Mouse (Mus musculus): ENCODE results near the gene Rnf31. TPM values are rescaled to one million over a fixed set of nuclear protein-coding genes. Genes with fewer than 3 reads are reported as not detected.

Gene Rnf31
- 33.6 and 53.0 TPM in 2 replicates for polyA plus RNA-seq (2012; rRNA removed; ENCODE audit: low replicate concordance)

GRCm38 (mm10) chr14:55591331-55591891, at the start of gene Rnf31:
Rnf31 (plus strand) TSS chr14:55591708.

GRCm38 (mm10) chr14:55559799-55560201, 31.7 kb upstream of the Rnf31 start, which contains the start of gene Dcaf11:
Dcaf11 (plus strand) TSS chr14:55560006.

GRCm38 (mm10) chr14:55560202-55561073, 31.1 kb upstream of the Rnf31 start, which contains the start of gene A730061H03Rik:
A730061H03Rik (minus strand) TSS chr14:55560406.

GRCm38 (mm10) chr14:55575302-55575701, 16.2 kb upstream of the Rnf31 start, which contains the start of gene Fitm1:
Fitm1 (plus strand) TSS chr14:55575617.

GRCm38 (mm10) chr14:55577871-55578667, 13.4 kb upstream of the Rnf31 start, which contains the start of gene Psme1:
Psme1 (plus strand) TSS chr14:55578123.

GRCm38 (mm10) chr14:55584702-55585565, 6.6 kb upstream of the Rnf31 start, which contains the start of gene Emc9:
Emc9 (minus strand) TSS chr14:55585302.

GRCm38 (mm10) chr14:55590748-55591330, 669 bp upstream of the Rnf31 start, which contains the start of gene Psme2:
Psme2 (minus strand) TSS chr14:55591113.

GRCm38 (mm10) chr14:55603271-55603632, 11.7 kb downstream of the Rnf31 start, which contains the start of gene Irf9:
Irf9 (plus strand) TSS chr14:55603571.

GRCm38 (mm10) chr14:55617822-55618221, 26.3 kb downstream of the Rnf31 start, which contains the start of gene Rec8:
Rec8 (plus strand) TSS chr14:55618037.

GRCm38 (mm10) chr14:55635523-55636007, 44.1 kb downstream of the Rnf31 start, which contains the start of gene Ipo4:
Ipo4 (minus strand) TSS chr14:55635957.

GRCm38 (mm10) chr14:55637795-55638194, 46.3 kb downstream of the Rnf31 start, which contains the start of gene Gm49378:
Gm49378 (minus strand) TSS chr14:55637895.

GRCm38 (mm10) chr14:55643060-55643907, 51.8 kb downstream of the Rnf31 start, which contains the start of gene Tm9sf1:
Tm9sf1 (minus strand) TSS chr14:55643806.

GRCm38 (mm10) chr14:55649884-55650283, 58.4 kb downstream of the Rnf31 start, which contains the start of gene Tssk4:
Tssk4 (plus strand) TSS chr14:55650184.

Other genes with a start within 250 kb of the Rnf31 start
- 95.3 and 98.5 TPM in 2 replicates for gene Dhrs4, start 113.0 kb upstream of the Rnf31 start, polyA plus RNA-seq (2012; rRNA removed; ENCODE audit: low replicate concordance)
- gene Carmil3, start 101.1 kb upstream of the Rnf31 start, polyA plus RNA-seq (2012; rRNA removed; ENCODE audit: low replicate concordance): 0.58 and 5.5 TPM in 2 replicates
- 0.02 TPM in 1 of 2 replicates, not detected in the other for gene Cpne6, start 81.3 kb upstream of the Rnf31 start, polyA plus RNA-seq (2012; rRNA removed; ENCODE audit: low replicate concordance)
- not detected in 2 replicates for gene Nrl, start 66.7 kb upstream of the Rnf31 start, polyA plus RNA-seq (2012; rRNA removed; ENCODE audit: low replicate concordance)
- gene Pck2, start 51.4 kb upstream of the Rnf31 start, polyA plus RNA-seq (2012; rRNA removed; ENCODE audit: low replicate concordance): 19.5 and 27.3 TPM in 2 replicates
- 95.6 and 99.0 TPM in 2 replicates for gene Dcaf11, start 31.7 kb upstream of the Rnf31 start, polyA plus RNA-seq (2012; rRNA removed; ENCODE audit: low replicate concordance)
- gene A730061H03Rik, start 31.3 kb upstream of the Rnf31 start, polyA plus RNA-seq (2012; rRNA removed; ENCODE audit: low replicate concordance): 0.66 and 1.2 TPM in 2 replicates
- 0.09 TPM in 1 of 2 replicates, not detected in the other for gene Fitm1, start 16.1 kb upstream of the Rnf31 start, polyA plus RNA-seq (2012; rRNA removed; ENCODE audit: low replicate concordance)
- 79.6 and 120 TPM in 2 replicates for gene Psme1, start 13.6 kb upstream of the Rnf31 start, polyA plus RNA-seq (2012; rRNA removed; ENCODE audit: low replicate concordance)
- 22.9 and 37.1 TPM in 2 replicates for gene Emc9, start 6.4 kb upstream of the Rnf31 start, polyA plus RNA-seq (2012; rRNA removed; ENCODE audit: low replicate concordance)
- 117 and 212 TPM in 2 replicates for gene Psme2, start 595 bp upstream of the Rnf31 start, polyA plus RNA-seq (2012; rRNA removed; ENCODE audit: low replicate concordance)
- 54.8 and 80.1 TPM in 2 replicates for gene Irf9, start 11.9 kb downstream of the Rnf31 start, polyA plus RNA-seq (2012; rRNA removed; ENCODE audit: low replicate concordance)
- 59.9 and 65.8 TPM in 2 replicates for gene Rec8, start 26.3 kb downstream of the Rnf31 start, polyA plus RNA-seq (2012; rRNA removed; ENCODE audit: low replicate concordance)
- 22.5 and 39.9 TPM in 2 replicates for gene Ipo4, start 44.2 kb downstream of the Rnf31 start, polyA plus RNA-seq (2012; rRNA removed; ENCODE audit: low replicate concordance)
- 6.3 and 23.9 TPM in 2 replicates for gene Gm49378, start 46.2 kb downstream of the Rnf31 start, polyA plus RNA-seq (2012; rRNA removed; ENCODE audit: low replicate concordance)
- gene Tm9sf1, start 52.1 kb downstream of the Rnf31 start, polyA plus RNA-seq (2012; rRNA removed; ENCODE audit: low replicate concordance): 112 and 118 TPM in 2 replicates
- 0.69 and 1.3 TPM in 2 replicates for gene Tssk4, start 58.5 kb downstream of the Rnf31 start, polyA plus RNA-seq (2012; rRNA removed; ENCODE audit: low replicate concordance)
- 17.9 and 19.6 TPM in 2 replicates for gene Mdp1, start 68.8 kb downstream of the Rnf31 start, polyA plus RNA-seq (2012; rRNA removed; ENCODE audit: low replicate concordance)
- 9.4 and 9.7 TPM in 2 replicates for gene Gmpr2, start 80.2 kb downstream of the Rnf31 start, polyA plus RNA-seq (2012; rRNA removed; ENCODE audit: low replicate concordance)
- gene Nedd8, start 80.4 kb downstream of the Rnf31 start, polyA plus RNA-seq (2012; rRNA removed; ENCODE audit: low replicate concordance): 242 and 271 TPM in 2 replicates
- 8.9 and 9.3 TPM in 2 replicates for gene Tinf2, start 90.1 kb downstream of the Rnf31 start, polyA plus RNA-seq (2012; rRNA removed; ENCODE audit: low replicate concordance)
- gene Tgm1, start 122.2 kb downstream of the Rnf31 start, polyA plus RNA-seq (2012; rRNA removed; ENCODE audit: low replicate concordance): 0.48 and 0.58 TPM in 2 replicates
- 44.0 and 48.3 TPM in 2 replicates for gene Rabggta, start 130.6 kb downstream of the Rnf31 start, polyA plus RNA-seq (2012; rRNA removed; ENCODE audit: low replicate concordance)
- 404 and 508 TPM in 2 replicates for gene Dhrs1, start 154.0 kb downstream of the Rnf31 start, polyA plus RNA-seq (2012; rRNA removed; ENCODE audit: low replicate concordance)
- gene Nop9, start 154.0 kb downstream of the Rnf31 start, polyA plus RNA-seq (2012; rRNA removed; ENCODE audit: low replicate concordance): 10.6 and 12.5 TPM in 2 replicates
- 265 and 662 TPM in 2 replicates for gene Cideb, start 166.8 kb downstream of the Rnf31 start, polyA plus RNA-seq (2012; rRNA removed; ENCODE audit: low replicate concordance)
- 36.1 and 162 TPM in 2 replicates for gene Ltb4r2, start 169.7 kb downstream of the Rnf31 start, polyA plus RNA-seq (2012; rRNA removed; ENCODE audit: low replicate concordance)
- gene Ltb4r1, start 174.3 kb downstream of the Rnf31 start, polyA plus RNA-seq (2012; rRNA removed; ENCODE audit: low replicate concordance): 14.4 and 49.5 TPM in 2 replicates
- gene Adcy4, start 192.4 kb downstream of the Rnf31 start, polyA plus RNA-seq (2012; rRNA removed; ENCODE audit: low replicate concordance): 3.4 and 3.5 TPM in 2 replicates
- gene Ripk3, start 197.2 kb downstream of the Rnf31 start, polyA plus RNA-seq (2012; rRNA removed; ENCODE audit: low replicate concordance): 46.1 and 54.9 TPM in 2 replicates
- gene Nfatc4, start 231.4 kb downstream of the Rnf31 start, polyA plus RNA-seq (2012; rRNA removed; ENCODE audit: low replicate concordance): 10.9 and 11.1 TPM in 2 replicates